Mouse (Mus musculus) brain, embryonic 14.5 days (tissue): ENCODE results near the gene Vcan.

Experiments used
- CTCF ChIP-seq: fragments of 200-500 bp; IDR thresholded peaks from 2 replicates; pipeline ENCODE4 v1.5.1; 2012; ENCODE audit warnings: inconsistent platforms, mild to moderate bottlenecking, moderate library complexity, borderline replicate concordance; ENCODE audit not compliant: insufficient read depth, insufficient read length; ENCODE audit errors: extremely low read depth
- POLR2A ChIP-seq: fragments of 200-500 bp; IDR thresholded peaks from 2 replicates; pipeline ENCODE4 v1.6.1; 2012; ENCODE audit warnings: mild to moderate bottlenecking, inconsistent platforms, borderline replicate concordance; ENCODE audit not compliant: poor library complexity, insufficient read depth, insufficient read length, severe bottlenecking; ENCODE audit errors: extremely low read depth

GRCm38 (mm10) chr13:89791475-89791874, 49.2 kb upstream of the Vcan start:
- TF ChIP-seq POLR2A (no peak), CTCF (no peak)
